Mouse (Mus musculus): Measurements from ENCODE around the gene 2900011O08Rik.

GRCm38 (mm10) chr16:14139106-14139505 is 152.7 kb downstream of the 2900011O08Rik start:
- TF ChIP-seq POLR2A (IDR thresholded peaks at IDR 0.05; ENCODE audit: insufficient read depth, low read depth, low read length): no peak
- no peak for TF ChIP-seq CTCF (IDR thresholded peaks at IDR 0.05)
